Mouse (Mus musculus): ENCODE results near the gene Kcnk3. TPM values are rescaled to one million over a fixed set of nuclear protein-coding genes. Genes with fewer than 3 reads are reported as not detected.

Gene Kcnk3
- total and polyA plus RNA-seq, 2 experiments from 2014 or later: 45.3 to 70.0 TPM

GRCm38 (mm10) chr5:30587101-30587500, 869 bp upstream of the Kcnk3 start:
- TF ChIP-seq EP300 (IDR thresholded peaks at IDR 0.05; ENCODE audit: low read depth) (no peak), CTCF (IDR thresholded peaks at IDR 0.05; ENCODE audit: low read depth) (no peak)
- peak overlapping the region; percentile 89 for H3K27ac ChIP-seq (ENCODE audit: low read depth)
- peak overlapping the region; percentile 86 for H3K4me2 ChIP-seq (ENCODE audit: low read depth, low read length)
- ATAC-seq (ENCODE audit: insufficient read depth, low read depth) (peak; percentile 72), DNase-seq (ENCODE audit: low spot score) (peak; percentile 79)
- H3K4me1 ChIP-seq (ENCODE audit: control insufficient read depth, insufficient read depth): peaks cover 41% of the 10 kb centered on the region
- H3K27me3 ChIP-seq (ENCODE audit: control insufficient read depth, insufficient read depth, low read length): peaks cover 21% of the 10 kb centered on the region; the same call in 1 of the 2 replicates
- no peaks in the 10 kb centered on the region for H3K9me3 ChIP-seq (replicated peaks; ENCODE audit: control insufficient read depth, low read length)
- H3K9ac ChIP-seq (replicated peaks; ENCODE audit: low read depth, low read length): no peak overlapping the region
- 11% methylated on average over 2 of the region's 2 CpGs for WGBS
- no peaks in the 10 kb centered on the region for H3K36me3 ChIP-seq (replicated peaks; ENCODE audit: control insufficient read depth, insufficient read depth, low read length)
- H3K4me3 ChIP-seq (ENCODE audit: low read depth, low read length): no peak overlapping the region

- H3K27me3 ChIP-seq (ENCODE audit: control insufficient read depth, insufficient read depth, low read length): peaks cover 21% of the 10 kb centered on the region; the same call in 1 of the 2 replicates
- peaks cover 46% of the 10 kb centered on the region for H3K4me1 ChIP-seq (ENCODE audit: control insufficient read depth, insufficient read depth)
- TF ChIP-seq EP300 (IDR thresholded peaks at IDR 0.05; ENCODE audit: low read depth) (no peak), CTCF (IDR thresholded peaks at IDR 0.05; ENCODE audit: low read depth) (no peak)
- H3K9ac ChIP-seq (replicated peaks; ENCODE audit: low read depth, low read length): peak overlapping the region; percentile 50
- H3K4me3 ChIP-seq (ENCODE audit: low read depth, low read length): peak overlapping the region; percentile 61
- under 1% methylated on average over 70 of the region's 70 CpGs for WGBS
- H3K9me3 ChIP-seq (replicated peaks; ENCODE audit: control insufficient read depth, low read length): no peaks in the 10 kb centered on the region
- no peak for DNase-seq (ENCODE audit: low spot score)
- H3K36me3 ChIP-seq (replicated peaks; ENCODE audit: control insufficient read depth, insufficient read depth, low read length): no peaks in the 10 kb centered on the region
- peak; percentile 3; the same call in 1 of the 2 replicates for ATAC-seq (ENCODE audit: insufficient read depth, low read depth)
- H3K27ac ChIP-seq (ENCODE audit: low read depth): peak overlapping the region; percentile 89
- H3K4me2 ChIP-seq (ENCODE audit: low read depth, low read length): peak overlapping the region; percentile 86
These were observed 465 bp downstream of the Kcnk3 start for GRCm38 (mm10) chr5:30588301-30588968.

GRCm38 (mm10) chr5:30589069-30589468, 1.1 kb downstream of the Kcnk3 start:
- H3K36me3 ChIP-seq (replicated peaks; ENCODE audit: control insufficient read depth, insufficient read depth, low read length): no peaks in the 10 kb centered on the region
- 43% methylated on average over 4 of the region's 4 CpGs for WGBS
- H3K9ac ChIP-seq (replicated peaks; ENCODE audit: low read depth, low read length): peak overlapping the region; percentile 50
- H3K4me2 ChIP-seq (ENCODE audit: low read depth, low read length): peak overlapping the region; percentile 86
- peak overlapping the region; percentile 61 for H3K4me3 ChIP-seq (ENCODE audit: low read depth, low read length)
- H3K27me3 ChIP-seq (ENCODE audit: control insufficient read depth, insufficient read depth, low read length): peaks cover 21% of the 10 kb centered on the region; the same call in 1 of the 2 replicates
- DNase-seq (ENCODE audit: low spot score) (no peak), ATAC-seq (ENCODE audit: insufficient read depth, low read depth) (no peak)
- no peaks in the 10 kb centered on the region for H3K9me3 ChIP-seq (replicated peaks; ENCODE audit: control insufficient read depth, low read length)
- peaks cover 52% of the 10 kb centered on the region for H3K4me1 ChIP-seq (ENCODE audit: control insufficient read depth, insufficient read depth)
- peak overlapping the region; percentile 89 for H3K27ac ChIP-seq (ENCODE audit: low read depth)
- TF ChIP-seq EP300 (IDR thresholded peaks at IDR 0.05; ENCODE audit: low read depth) (no peak), CTCF (IDR thresholded peaks at IDR 0.05; ENCODE audit: low read depth) (no peak)

- peaks cover 56% of the 10 kb centered on the region for H3K4me1 ChIP-seq (ENCODE audit: control insufficient read depth, insufficient read depth)
- peak overlapping the region; percentile 61 for H3K4me3 ChIP-seq (ENCODE audit: low read depth, low read length)
- TF ChIP-seq EP300 (IDR thresholded peaks at IDR 0.05; ENCODE audit: low read depth): no peak
- peak overlapping the region; percentile 50; the same call in 1 of the 2 replicates for H3K9ac ChIP-seq (replicated peaks; ENCODE audit: low read depth, low read length)
- no peaks in the 10 kb centered on the region for H3K36me3 ChIP-seq (replicated peaks; ENCODE audit: control insufficient read depth, insufficient read depth, low read length)
- DNase-seq (ENCODE audit: low spot score): no peak
- 0 out of 2 replicates have a peak overlapping the region, but pooled peaks have one; percentile 89 for H3K27ac ChIP-seq (ENCODE audit: low read depth)
- peaks cover 21% of the 10 kb centered on the region; the same call in 1 of the 2 replicates for H3K27me3 ChIP-seq (ENCODE audit: control insufficient read depth, insufficient read depth, low read length)
- H3K9me3 ChIP-seq (replicated peaks; ENCODE audit: control insufficient read depth, low read length): no peaks in the 10 kb centered on the region
- peak overlapping the region; percentile 86 for H3K4me2 ChIP-seq (ENCODE audit: low read depth, low read length)
- WGBS: 59% methylated on average over 3 of the region's 3 CpGs
- no peak for ATAC-seq (ENCODE audit: insufficient read depth, low read depth)
These were observed 1.6 kb downstream of the Kcnk3 start for GRCm38 (mm10) chr5:30589546-30589945.

GRCm38 (mm10) chr5:30590231-30590630, 2.3 kb downstream of the Kcnk3 start:
- ATAC-seq (ENCODE audit: insufficient read depth, low read depth): no peak
- H3K4me1 ChIP-seq (ENCODE audit: control insufficient read depth, insufficient read depth): peaks cover 63% of the 10 kb centered on the region
- WGBS: 76% methylated on average over 5 of the region's 5 CpGs

More at GRCm38 (mm10) chr5:30590231-30590630, 2.3 kb downstream of the Kcnk3 start:
- Histone ChIP-seq H3K27me3 (ENCODE audit: control insufficient read depth, insufficient read depth, low read length) (peaks cover 21% of the 10 kb centered on the region; the same call in 1 of the 2 replicates), H3K4me2 (ENCODE audit: low read depth, low read length) (peak overlapping the region; percentile 86; the same call in 1 of the 2 replicates), H3K36me3 (replicated peaks; ENCODE audit: control insufficient read depth, insufficient read depth, low read length) (no peaks in the 10 kb centered on the region), H3K27ac (ENCODE audit: low read depth) (no peak overlapping the region), H3K9me3 (replicated peaks; ENCODE audit: control insufficient read depth, low read length) (no peaks in the 10 kb centered on the region), H3K9ac (replicated peaks; ENCODE audit: low read depth, low read length) (no peak overlapping the region), H3K4me3 (ENCODE audit: low read depth, low read length) (0 out of 2 replicates have a peak overlapping the region, but pooled peaks have one; percentile 61)
- no peak for TF ChIP-seq EP300 (IDR thresholded peaks at IDR 0.05; ENCODE audit: low read depth)
- no peak for TF ChIP-seq CTCF (IDR thresholded peaks at IDR 0.05; ENCODE audit: low read depth)
- no peak for DNase-seq (ENCODE audit: low spot score)
